Mouse (Mus musculus): ENCODE measurements at regions not wholly inside any gene's neighbourhood (a gene's known extent, or its start where the extent isn't known, plus 50 kb on each side); places are given as distances from the start of the nearest gene placed in this dataset.

GRCm38 (mm10) chr2:47750997-47751623 lies 1062.8 kb upstream of the Acvr2a start:
- DNase-seq: no peak

GRCm38 (mm10) chr2:47755716-47756115 lies 1058.2 kb upstream of the Acvr2a start:
- no peak for DNase-seq

- DNase-seq: no peak
These were observed 1057.7 kb upstream of the Acvr2a start for GRCm38 (mm10) chr2:47756248-47756647.

- no peak for DNase-seq
These were observed 1038.1 kb upstream of the Acvr2a start for GRCm38 (mm10) chr2:47775766-47776165.

- DNase-seq: no peak
These were observed 1036.9 kb upstream of the Acvr2a start for GRCm38 (mm10) chr2:47776965-47777364.

- DNase-seq: peak; percentile 2
These were observed 1028.1 kb upstream of the Acvr2a start for GRCm38 (mm10) chr2:47785848-47786247.

GRCm38 (mm10) chr2:47822746-47823271 lies 991.1 kb upstream of the Acvr2a start:
- DNase-seq: no peak

GRCm38 (mm10) chr2:47832493-47832892 lies 981.4 kb upstream of the Acvr2a start:
- DNase-seq: no peak

GRCm38 (mm10) chr2:47833517-47833916 lies 980.4 kb upstream of the Acvr2a start:
- DNase-seq: no peak

GRCm38 (mm10) chr2:47834055-47834799 lies 979.7 kb upstream of the Acvr2a start:
- no peak for DNase-seq

- DNase-seq: no peak
These were observed 956.7 kb upstream of the Acvr2a start for GRCm38 (mm10) chr2:47857229-47857628.

GRCm38 (mm10) chr2:47862446-47862845 lies 951.5 kb upstream of the Acvr2a start:
- no peak for DNase-seq

GRCm38 (mm10) chr2:47878002-47878401 lies 935.9 kb upstream of the Acvr2a start:
- DNase-seq: no peak

GRCm38 (mm10) chr2:47879071-47879470 lies 934.8 kb upstream of the Acvr2a start:
- DNase-seq: no peak

GRCm38 (mm10) chr2:47879796-47880195 lies 934.1 kb upstream of the Acvr2a start:
- DNase-seq: no peak

- no peak for DNase-seq
These were observed 925.7 kb upstream of the Acvr2a start for GRCm38 (mm10) chr2:47888166-47888565.

GRCm38 (mm10) chr2:47891366-47891765 lies 922.5 kb upstream of the Acvr2a start:
- DNase-seq: no peak

- DNase-seq: no peak
These were observed 921.0 kb upstream of the Acvr2a start for GRCm38 (mm10) chr2:47892879-47893278.

GRCm38 (mm10) chr2:47894806-47895205 lies 919.1 kb upstream of the Acvr2a start:
- DNase-seq: no peak

- no peak for DNase-seq
These were observed 899.6 kb upstream of the Acvr2a start for GRCm38 (mm10) chr2:47914270-47914669.

GRCm38 (mm10) chr2:47914986-47915485 lies 898.9 kb upstream of the Acvr2a start:
- DNase-seq: no peak

GRCm38 (mm10) chr2:47922965-47923364 lies 890.9 kb upstream of the Acvr2a start:
- DNase-seq: no peak

GRCm38 (mm10) chr2:47926620-47927019 lies 887.3 kb upstream of the Acvr2a start:
- DNase-seq: no peak

GRCm38 (mm10) chr2:47945061-47945460 lies 868.8 kb upstream of the Acvr2a start:
- no peak for DNase-seq

Data from cerebellum, adult 11 months (tissue).